Mouse (Mus musculus): ENCODE results near the gene Anks1b. TPM values are rescaled to one million over a fixed set of nuclear protein-coding genes. Genes with fewer than 3 reads are reported as not detected.

Gene Anks1b
- polyA plus RNA-seq, 1 experiment from 2014 or later, result 0.46 TPM

DNA sequence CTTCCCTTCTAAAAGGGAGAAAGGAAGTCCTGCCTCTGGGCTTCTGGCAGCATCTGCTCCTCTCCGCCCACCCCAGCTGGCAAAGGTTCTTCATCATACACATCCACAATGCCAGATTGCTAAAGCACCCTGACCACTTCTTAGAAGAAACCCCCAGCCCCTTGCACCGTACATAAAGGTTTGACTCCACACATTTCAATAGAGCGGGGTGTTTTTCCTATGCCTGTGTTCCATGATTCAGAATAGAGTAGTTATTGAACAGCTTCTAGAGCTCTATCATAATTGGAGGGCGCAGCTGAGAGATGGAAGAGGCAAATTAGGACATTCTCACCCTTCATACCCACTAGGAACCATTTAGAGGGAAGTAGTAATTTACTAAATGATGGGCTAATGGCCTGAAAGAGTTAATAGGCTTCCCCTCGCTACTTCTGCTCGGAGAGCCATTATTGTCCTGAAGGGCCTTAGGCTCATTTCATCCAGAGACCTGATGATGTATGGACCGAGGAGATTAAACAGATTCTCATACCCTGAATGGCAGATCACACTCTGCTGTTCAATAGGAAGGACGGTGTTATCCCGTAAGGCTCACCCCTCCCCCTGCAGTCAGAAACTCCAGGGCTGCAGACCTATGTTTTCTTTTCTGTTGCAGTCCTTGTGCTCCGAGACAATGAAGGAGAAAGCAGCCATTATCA, 945.1 kb downstream of the Anks1b start:
- no peaks in the 10 kb centered on the region for H3K9me3 ChIP-seq (replicated peaks)
- H3K4me1 ChIP-seq, result no peaks in the 10 kb centered on the region
- H3K27ac ChIP-seq, result no peak overlapping the region
- no peaks in the 10 kb centered on the region for H3K36me3 ChIP-seq
- 0 out of 2 replicates have a peak, but pooled peaks cover 6% of the 10 kb centered on the region for H3K27me3 ChIP-seq (ENCODE audit: low read depth, poor library complexity, severe bottlenecking)
- 48% methylated on average over 10 of the region's 10 CpGs for WGBS
- no peak for DNase-seq (ENCODE audit: low spot score)
- no peak overlapping the region for H3K4me3 ChIP-seq

DNA sequence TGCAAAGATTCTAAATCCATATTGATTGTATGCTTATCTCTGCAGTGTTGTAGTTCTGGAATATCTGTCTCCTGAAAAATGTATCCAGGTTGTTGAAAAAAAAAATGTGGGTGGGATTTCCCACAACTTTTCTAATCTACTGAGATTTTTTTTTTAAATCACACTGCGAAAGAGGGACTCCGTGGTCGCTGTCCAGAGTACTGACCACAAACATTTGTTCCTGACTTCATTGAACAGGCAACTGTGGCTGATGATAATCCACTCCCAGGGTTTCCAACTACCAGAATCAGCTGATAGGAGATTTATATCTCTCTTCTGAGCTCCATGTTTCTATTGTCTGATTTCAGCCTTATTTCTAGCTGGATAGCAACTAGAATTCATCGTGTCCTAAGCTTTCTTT, 950.1 kb downstream of the Anks1b start:
- no peak overlapping the region for H3K27ac ChIP-seq
- no peaks in the 10 kb centered on the region for H3K9me3 ChIP-seq (replicated peaks)
- peaks cover 23% of the 10 kb centered on the region for H3K27me3 ChIP-seq (ENCODE audit: low read depth, poor library complexity, severe bottlenecking)
- no peaks in the 10 kb centered on the region for H3K4me1 ChIP-seq
- WGBS, result 12% methylated on average over 4 of the region's 4 CpGs
- H3K36me3 ChIP-seq, result no peaks in the 10 kb centered on the region
- peak; percentile 39 for DNase-seq (ENCODE audit: low spot score)
- no peak overlapping the region for H3K4me3 ChIP-seq

DNA sequence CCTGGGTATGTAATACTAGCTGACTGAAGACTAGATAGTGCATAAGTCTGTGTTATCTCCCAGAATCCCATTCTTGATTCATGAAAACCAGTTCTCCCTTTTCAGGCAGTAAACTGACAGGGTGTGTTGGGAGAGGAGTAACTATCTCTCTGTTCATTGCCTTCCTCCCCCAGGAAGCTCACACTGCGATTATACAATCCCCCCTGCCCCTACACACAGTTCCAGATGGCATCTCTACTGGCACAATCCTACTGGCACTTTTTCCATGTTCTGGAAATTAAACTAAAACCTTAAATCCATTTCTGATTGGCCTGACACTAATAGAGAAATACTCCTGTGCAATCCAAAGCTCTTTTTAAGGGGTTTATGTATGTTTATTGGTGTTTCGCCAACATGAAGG, 951.4 kb downstream of the Anks1b start:
- Histone ChIP-seq H3K27ac (no peak overlapping the region), H3K27me3 (ENCODE audit: low read depth, poor library complexity, severe bottlenecking) (peaks cover 36% of the 10 kb centered on the region), H3K36me3 (no peaks in the 10 kb centered on the region), H3K4me3 (no peak overlapping the region), H3K9me3 (replicated peaks) (no peaks in the 10 kb centered on the region), H3K4me1 (peaks cover 11% of the 10 kb centered on the region)
- no peak for DNase-seq (ENCODE audit: low spot score)
- 80% methylated on average over 2 of the region's 2 CpGs for WGBS

DNA sequence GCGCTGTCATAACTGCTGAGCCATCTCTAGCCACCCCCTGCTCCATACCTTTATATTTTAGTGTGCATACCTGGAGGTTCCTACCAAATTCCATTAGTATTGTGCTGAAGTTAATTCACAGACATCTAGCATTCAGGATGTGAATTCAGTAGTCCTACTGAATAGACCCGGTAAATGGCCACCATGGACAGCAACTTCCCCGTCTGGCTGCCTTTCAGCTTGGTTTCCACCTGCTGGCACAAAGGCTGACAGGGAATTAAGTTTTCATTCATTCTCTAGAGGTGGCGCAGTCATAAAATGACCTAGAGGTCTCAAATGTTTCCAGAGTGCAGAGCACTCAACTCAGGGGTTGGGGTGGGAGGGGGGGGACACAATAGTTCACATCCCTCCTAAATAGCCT, 953.6 kb downstream of the Anks1b start:
- DNase-seq (ENCODE audit: low spot score), result peak; percentile 68
- H3K27me3 ChIP-seq (ENCODE audit: low read depth, poor library complexity, severe bottlenecking), result peaks cover 58% of the 10 kb centered on the region
- no peak overlapping the region for H3K27ac ChIP-seq
- peaks cover 13% of the 10 kb centered on the region for H3K4me1 ChIP-seq
- H3K9me3 ChIP-seq (replicated peaks), result no peaks in the 10 kb centered on the region
- WGBS, result 28% methylated on average over 4 of the region's 4 CpGs
- H3K4me3 ChIP-seq, result no peak overlapping the region
- no peaks in the 10 kb centered on the region for H3K36me3 ChIP-seq

DNA sequence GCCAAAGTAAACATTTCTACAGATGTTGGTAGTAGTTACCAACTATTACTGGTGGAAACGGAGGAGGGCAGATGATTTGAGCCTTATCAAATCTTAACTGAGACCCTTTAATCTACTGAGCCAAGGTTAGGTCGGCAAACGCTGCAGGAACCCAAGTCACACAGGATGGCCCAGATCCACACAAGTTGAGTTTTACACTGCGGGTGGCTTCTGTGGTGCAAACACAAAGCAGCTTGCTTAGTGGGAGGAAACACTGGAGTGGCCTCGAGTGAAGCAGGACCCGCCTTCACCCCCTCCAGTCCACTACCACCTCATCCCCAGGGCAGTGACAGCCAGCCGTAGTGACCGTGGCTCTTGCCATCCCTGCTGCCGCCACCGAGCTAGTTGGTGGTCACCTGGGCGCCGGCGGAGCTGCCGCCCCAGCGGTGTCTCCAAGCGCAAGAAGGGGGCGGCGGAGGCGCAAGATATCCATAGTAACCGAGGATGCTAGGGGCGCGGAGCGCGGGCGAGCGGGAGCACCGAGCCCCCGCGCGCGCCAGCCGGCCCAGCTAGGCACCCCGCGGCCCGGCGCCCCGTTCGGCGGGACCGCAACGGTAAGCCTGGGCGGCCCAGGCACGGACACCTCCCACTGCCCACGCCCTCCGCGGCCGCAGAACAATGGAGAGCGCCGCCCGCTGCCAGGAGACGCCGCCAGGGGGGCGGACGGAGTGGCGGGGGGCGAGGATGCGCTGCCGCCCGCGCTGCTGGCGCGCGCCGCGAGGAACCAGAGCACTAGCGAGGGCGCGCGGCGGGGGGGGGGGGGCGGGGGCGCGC, 955.5 kb downstream of the Anks1b start:
- Histone ChIP-seq H3K4me1 (peaks cover 13% of the 10 kb centered on the region), H3K9me3 (replicated peaks) (no peaks in the 10 kb centered on the region), H3K4me3 (peak overlapping the region; percentile 65), H3K27me3 (ENCODE audit: low read depth, poor library complexity, severe bottlenecking) (peaks cover 73% of the 10 kb centered on the region), H3K36me3 (no peaks in the 10 kb centered on the region), H3K27ac (no peak overlapping the region)
- peak; percentile 57 for DNase-seq (ENCODE audit: low spot score)
- WGBS, result under 1% methylated on average over 59 of the region's 73 CpGs

DNA sequence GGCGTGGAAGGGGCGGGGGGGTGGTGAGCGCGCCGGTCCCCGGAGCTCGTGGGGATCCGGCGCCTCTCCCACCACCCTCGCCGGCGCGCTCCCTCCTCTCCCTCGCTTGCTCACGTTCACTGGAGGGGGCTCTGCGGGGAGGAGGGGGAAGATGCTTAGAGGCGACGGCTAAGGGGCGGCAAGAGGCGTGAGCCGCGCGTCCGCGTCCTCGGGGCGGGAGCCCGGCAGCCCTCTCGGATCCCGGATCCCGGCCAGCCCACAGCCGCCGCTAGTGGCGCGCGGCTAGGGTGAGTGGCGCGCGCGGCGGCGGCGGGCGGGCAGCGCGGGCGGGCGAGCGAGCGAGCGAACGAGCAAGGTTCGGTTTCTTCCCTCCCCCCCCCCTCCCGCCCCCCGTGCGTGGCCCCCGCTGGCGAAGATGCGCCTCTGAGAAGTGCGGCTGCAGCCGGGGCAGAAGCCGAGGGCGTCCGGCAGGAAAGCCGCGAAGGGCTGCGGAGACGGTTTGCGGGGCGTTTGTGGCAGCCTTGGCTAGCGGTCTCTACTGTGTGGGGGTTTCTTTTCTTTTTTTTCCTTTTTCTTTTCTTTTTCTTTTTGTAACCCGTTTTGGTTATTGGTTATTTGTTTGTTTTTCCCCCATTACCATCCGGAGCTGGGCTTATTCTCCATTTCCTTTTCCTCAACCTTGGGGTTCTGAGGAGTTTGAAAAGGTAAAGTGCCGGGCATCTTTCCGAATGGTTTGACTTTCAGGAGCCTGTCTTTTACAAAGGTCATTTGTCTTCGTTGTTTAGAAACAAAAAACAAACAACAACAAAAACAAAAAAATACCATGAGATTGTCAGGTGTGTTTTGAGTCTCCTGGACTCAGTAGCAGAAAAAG, 956.3 kb downstream of the Anks1b start:
- no peak overlapping the region for H3K27ac ChIP-seq

DNA sequence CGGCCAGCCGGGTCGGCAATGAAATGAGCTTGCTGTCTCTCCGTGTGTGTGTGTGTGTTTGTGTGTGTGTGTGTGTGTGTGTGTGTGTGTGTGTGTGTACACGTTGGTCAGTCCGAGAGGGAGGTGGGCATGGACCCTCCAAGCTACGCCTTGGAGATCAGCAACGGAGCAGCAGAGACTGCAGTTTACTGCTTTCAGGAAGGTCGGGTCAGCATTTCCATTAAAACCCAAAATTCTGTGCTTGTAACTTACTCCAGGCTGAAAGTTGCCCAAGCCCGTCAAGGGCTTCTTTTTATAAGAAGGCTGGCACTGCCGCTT, 956.9 kb downstream of the Anks1b start:
- peaks cover 73% of the 10 kb centered on the region for H3K27me3 ChIP-seq (ENCODE audit: low read depth, poor library complexity, severe bottlenecking)
- peaks cover 13% of the 10 kb centered on the region for H3K4me1 ChIP-seq
- no peaks in the 10 kb centered on the region for H3K36me3 ChIP-seq
- no peaks in the 10 kb centered on the region for H3K9me3 ChIP-seq (replicated peaks)
- H3K4me3 ChIP-seq, result no peak overlapping the region
- 2% methylated on average over 10 of the region's 11 CpGs for WGBS
- H3K27ac ChIP-seq, result no peak overlapping the region
- DNase-seq (ENCODE audit: low spot score), result peak; percentile 44

More for the DNA sequence above, 956.3 kb downstream of the Anks1b start:
- under 1% methylated on average over 64 of the region's 76 CpGs for WGBS
- Histone ChIP-seq H3K4me1 (peaks cover 13% of the 10 kb centered on the region), H3K27me3 (ENCODE audit: low read depth, poor library complexity, severe bottlenecking) (peaks cover 73% of the 10 kb centered on the region), H3K36me3 (no peaks in the 10 kb centered on the region), H3K9me3 (replicated peaks) (no peaks in the 10 kb centered on the region), H3K4me3 (peak overlapping the region; percentile 65)
- peak; percentile 57 for DNase-seq (ENCODE audit: low spot score)

DNA sequence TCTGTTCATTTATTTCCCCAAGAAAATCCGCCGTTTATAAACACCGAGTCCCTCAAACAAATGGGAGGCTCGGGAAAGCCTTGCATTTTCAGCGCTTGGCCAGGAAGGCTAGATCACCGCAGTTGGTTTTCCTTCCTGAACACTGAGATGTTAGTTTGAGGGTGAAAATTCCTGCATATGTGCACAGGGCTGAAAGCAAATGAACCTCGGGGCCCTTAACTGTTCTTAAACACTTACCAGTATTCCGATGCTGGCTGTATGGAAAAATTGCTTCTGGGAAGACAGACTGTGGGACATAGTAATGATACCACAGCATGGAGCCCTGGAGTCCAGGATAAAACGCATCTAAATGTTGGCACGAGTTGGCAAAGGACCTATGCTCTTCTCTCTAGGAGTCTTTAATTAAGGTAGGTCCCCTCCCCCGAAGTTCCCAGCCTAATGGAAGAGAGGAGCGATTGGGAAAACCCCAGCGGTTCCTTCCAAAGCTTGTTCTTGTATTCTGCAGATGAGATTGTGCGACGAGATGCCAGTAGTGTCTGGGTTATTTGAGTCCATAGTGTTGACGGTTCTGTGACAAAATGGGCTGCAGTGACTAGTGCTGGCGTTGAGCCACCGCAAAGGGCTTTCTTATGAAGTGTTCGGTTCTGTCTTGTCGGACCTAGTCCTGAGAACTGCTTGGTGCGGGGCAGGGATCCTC, 957.4 kb downstream of the Anks1b start:
- Histone ChIP-seq H3K4me1 (peaks cover 13% of the 10 kb centered on the region), H3K36me3 (no peaks in the 10 kb centered on the region), H3K9me3 (replicated peaks) (no peaks in the 10 kb centered on the region), H3K27ac (no peak overlapping the region), H3K4me3 (no peak overlapping the region), H3K27me3 (ENCODE audit: low read depth, poor library complexity, severe bottlenecking) (peaks cover 73% of the 10 kb centered on the region)
- 6% methylated on average over 21 of the region's 21 CpGs for WGBS
- DNase-seq (ENCODE audit: low spot score), result peak; percentile 35

DNA sequence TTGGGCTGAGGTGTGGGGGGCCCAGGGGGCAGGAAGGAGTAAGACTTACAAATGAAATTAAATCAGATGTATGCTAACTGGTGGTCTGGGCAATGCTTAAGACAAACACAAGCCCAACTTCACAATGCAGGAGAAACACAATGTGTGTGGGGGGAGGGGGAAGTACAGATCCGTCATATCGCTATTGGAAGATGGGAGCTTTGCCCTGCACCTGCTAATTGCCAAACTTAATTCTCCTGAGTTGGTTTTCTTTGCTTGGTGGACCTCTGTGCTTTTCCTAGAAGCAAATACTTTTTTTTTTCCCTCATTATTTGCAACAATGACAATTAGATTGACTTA, 957.9 kb downstream of the Anks1b start:
- Histone ChIP-seq H3K36me3 (no peaks in the 10 kb centered on the region), H3K9me3 (replicated peaks) (no peaks in the 10 kb centered on the region), H3K27ac (no peak overlapping the region), H3K27me3 (ENCODE audit: low read depth, poor library complexity, severe bottlenecking) (peaks cover 72% of the 10 kb centered on the region), H3K4me3 (no peak overlapping the region), H3K4me1 (peaks cover 13% of the 10 kb centered on the region)
- no peak for DNase-seq (ENCODE audit: low spot score)
- WGBS, result 12% methylated on average over 2 of the region's 2 CpGs

DNA sequence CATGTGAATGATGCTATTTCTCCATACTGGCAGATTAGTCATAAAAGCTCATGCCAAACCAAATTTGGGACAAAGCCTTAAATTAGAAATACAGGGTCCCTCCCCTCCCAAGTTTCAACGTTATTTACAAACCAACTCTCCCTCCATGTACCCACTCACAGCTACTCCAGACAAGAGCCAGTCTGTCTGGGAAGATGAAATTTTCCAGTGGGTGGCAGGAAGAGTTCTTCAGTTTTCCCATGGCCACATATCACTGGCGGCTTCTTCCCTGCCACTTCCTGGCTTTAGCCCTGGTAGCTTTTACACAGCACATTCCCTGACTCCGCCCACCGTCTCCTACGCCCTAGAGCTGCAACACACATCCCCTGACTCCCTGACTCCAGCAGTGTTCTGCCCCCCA, 961.0 kb downstream of the Anks1b start:
- Histone ChIP-seq H3K27me3 (ENCODE audit: low read depth, poor library complexity, severe bottlenecking) (peaks cover 41% of the 10 kb centered on the region), H3K36me3 (no peaks in the 10 kb centered on the region), H3K9me3 (replicated peaks) (no peaks in the 10 kb centered on the region), H3K4me3 (no peak overlapping the region), H3K27ac (no peak overlapping the region), H3K4me1 (peaks cover 5% of the 10 kb centered on the region; the same call in 1 of the 2 replicates)
- 27% methylated on average over 5 of the region's 5 CpGs for WGBS
- no peak for DNase-seq (ENCODE audit: low spot score)

DNA sequence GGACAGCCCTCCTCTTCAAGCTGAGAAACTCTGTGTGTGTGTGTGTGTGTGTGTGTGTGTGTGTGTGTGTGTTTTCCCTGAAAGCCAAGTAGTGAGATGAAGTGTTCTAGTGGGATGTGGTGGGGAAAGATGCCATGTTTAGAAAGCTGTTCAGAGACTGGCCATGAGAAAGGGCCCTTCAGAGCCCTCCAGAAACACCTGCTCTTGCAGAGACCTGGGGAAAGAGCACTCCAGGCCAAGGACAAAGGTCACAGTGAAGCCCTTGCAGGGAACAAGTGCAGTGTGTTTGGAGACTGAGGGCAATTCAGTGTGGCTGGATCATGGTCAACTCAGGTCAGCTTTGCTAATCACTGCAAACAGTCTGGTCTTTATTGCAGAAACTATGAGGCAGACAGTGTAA, 961.9 kb downstream of the Anks1b start:
- DNase-seq (ENCODE audit: low spot score), result no peak
- Histone ChIP-seq H3K4me3 (no peak overlapping the region), H3K27me3 (ENCODE audit: low read depth, poor library complexity, severe bottlenecking) (peaks cover 33% of the 10 kb centered on the region), H3K4me1 (no peaks in the 10 kb centered on the region), H3K27ac (no peak overlapping the region), H3K9me3 (replicated peaks) (no peaks in the 10 kb centered on the region), H3K36me3 (no peaks in the 10 kb centered on the region)

DNA sequence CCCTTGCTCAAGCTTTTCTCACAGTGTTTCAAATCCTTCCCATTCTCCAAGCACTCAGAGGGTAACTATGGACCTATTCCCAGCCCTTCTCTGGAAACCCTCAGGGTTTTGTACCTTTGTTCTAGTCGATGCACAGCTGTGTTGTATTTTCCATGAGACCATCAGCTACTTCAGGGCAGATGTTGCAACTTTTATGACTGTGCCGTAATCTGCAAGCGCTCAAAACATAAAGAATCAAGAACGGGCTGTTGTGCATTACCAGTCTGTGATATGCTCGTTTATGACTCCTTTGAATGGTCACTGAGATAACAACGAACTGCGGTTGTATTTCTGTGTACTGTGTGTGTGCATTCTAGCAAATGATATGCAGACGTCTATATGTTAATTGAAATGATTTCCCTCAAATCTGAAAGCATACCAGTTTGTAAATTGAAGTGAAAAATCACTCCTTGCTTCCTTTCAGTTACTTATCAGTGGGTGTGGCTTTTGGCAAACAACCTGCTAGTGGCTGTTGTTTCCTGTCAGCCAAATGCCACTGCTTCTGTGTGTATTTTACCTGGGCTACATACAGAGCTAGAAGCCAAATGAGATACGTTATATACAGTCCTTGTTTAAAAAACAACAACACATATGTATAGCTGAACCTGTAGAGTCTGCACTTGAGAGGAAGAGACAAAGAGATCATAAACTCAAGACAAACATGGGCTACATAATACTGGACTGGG, 966.5 kb downstream of the Anks1b start:
- WGBS, result 88% methylated on average over 9 of the region's 9 CpGs
- Histone ChIP-seq H3K27ac (no peak overlapping the region), H3K4me3 (no peak overlapping the region), H3K9me3 (replicated peaks) (no peaks in the 10 kb centered on the region), H3K36me3 (no peaks in the 10 kb centered on the region), H3K27me3 (ENCODE audit: low read depth, poor library complexity, severe bottlenecking) (no peaks in the 10 kb centered on the region), H3K4me1 (no peaks in the 10 kb centered on the region)
- no peak for DNase-seq (ENCODE audit: low spot score)

Measured in limb, embryonic 10.5 days (tissue).